21 mouse cellular contexts compared by ENCODE assay signal in genomic region chr15:75132346-75132745, GRCm38 (mm10). TPM values are rescaled to one million over a fixed set of nuclear protein-coding genes. Genes with fewer than 3 reads are reported as not detected.
DNase-seq lines count a peak whose midpoint lies in the region; TF ChIP-seq lines count a peak whose summit lies in the region.
"Not testable (repeated sequence)": the region's sequence is repeated elsewhere in the genome, so short reads cannot be mapped to it uniquely, and the experiment has no call there.
"Had no signal": no experiment of that assay in that cellular context is flagged by ENCODE, and none has a peak within 500 bp of the region (broad histone marks: within the 10 kb centered on the region; RNA-seq: fewer than 3 reads in every experiment).

No protein-coding gene starts in this region.

- TF ChIP-seq POLR2A in kidney, adult 2 months (IDR thresholded peaks at IDR 0.05; ENCODE audit: low read depth, low read length); liver, adult 2 months (IDR thresholded peaks at IDR 0.05; ENCODE audit: extremely low read depth, insufficient read depth, low read length): not testable (repeated sequence)

- not testable (repeated sequence) for H3K27me3 ChIP-seq in kidney, adult 2 months (replicated peaks; ENCODE audit: control insufficient read depth, insufficient read depth, low read length); liver, adult 2 months (ENCODE audit: control insufficient read depth, insufficient read depth, low read length)

- H3K27ac ChIP-seq in kidney, adult 2 months (ENCODE audit: insufficient read depth, low read depth, low read length); liver, adult 2 months (replicated peaks; ENCODE audit: insufficient read depth, low read depth, low read length): not testable (repeated sequence)

- not testable (repeated sequence) for H3K9ac ChIP-seq in liver, adult 2 months (ENCODE audit: low read depth, low read length)

- not testable (repeated sequence) for H3K4me1 ChIP-seq in kidney, adult 2 months (ENCODE audit: control insufficient read depth, insufficient read depth, low read length); liver, adult 2 months (ENCODE audit: control insufficient read depth, insufficient read depth, low read length)

- DNase-seq in heart, adult 11 months = peak; percentile 22
- DNase-seq in kidney, adult 2 months = peak; percentile 70
- peak; percentile 7 for DNase-seq in kidney, postnatal 10 days
- DNase-seq in kidney, postnatal 25 days = peak; percentile 11 to 44
- peak; percentile 10 for DNase-seq in liver, adult 2 months (ENCODE audit: extremely low read depth, low read depth, low spot score)

- WGBS in kidney, adult 2 months = 61% methylated on average over 2 of the region's 2 CpGs
- 48% methylated on average over 2 of the region's 2 CpGs for WGBS in liver, adult 2 months

- not testable (repeated sequence) for TF ChIP-seq CTCF in kidney, adult 2 months (conservative IDR thresholded peaks at IDR 0.05; ENCODE audit: insufficient read depth, insufficient read length, low read depth, low read length); liver, adult 2 months (IDR thresholded peaks at IDR 0.05; ENCODE audit: low read depth, low read length)

- not testable (repeated sequence) for H3K79me2 ChIP-seq in liver, adult 2 months (ENCODE audit: control insufficient read depth, insufficient read depth, low read length)

- H3K4me3 ChIP-seq in kidney, adult 2 months (ENCODE audit: insufficient read depth, low read depth, low read length); liver, adult 2 months (ENCODE audit: insufficient read depth, low read depth, low read length): not testable (repeated sequence)

- H3K36me3 ChIP-seq in kidney, adult 2 months (ENCODE audit: control insufficient read depth, insufficient read depth, low read length); liver, adult 2 months (ENCODE audit: control insufficient read depth, insufficient read depth, low read length): not testable (repeated sequence)

RNA-seq across cellular contexts. Expression of gene Ly6c2, which starts 20.6 kb away (rescaled TPM):
- polyA plus RNA-seq in kidney, adult 2 months (2012; rRNA removed) = 7.3 and 28.3 TPM in 2 replicates
- total RNA-seq in liver, adult 2 months (2014; rRNA removed) = 1.2 and 2.2 TPM in 2 replicates
- polyA plus RNA-seq in liver, adult 2 months (2012; rRNA removed) = 3.7 and 6.6 TPM in 2 replicates
- polyA plus RNA-seq: embryonic facial prominence, embryonic 10.5 days; embryonic facial prominence, embryonic 12.5 days; forebrain, embryonic 11.5 days; forebrain, embryonic 13.5 days; forebrain, embryonic 15.5 days; G1E had no signal

RNA-seq across cellular contexts. Expression of gene Ly6g, which starts 22.7 kb away (rescaled TPM):
- polyA plus RNA-seq in kidney, adult 2 months (2012; rRNA removed) = 0.08 TPM in 1 of 2 replicates, not detected in the other
- not detected in 2 replicates for total RNA-seq in liver, adult 2 months (2014; rRNA removed)
- not detected in 2 replicates for polyA plus RNA-seq in liver, adult 2 months (2012; rRNA removed)
- total RNA-seq: adrenal gland, adult 18-20 months; adrenal gland, adult 8-10 months; adrenal gland, postnatal 14 days; adrenal gland, postnatal 36 days; G1E had no signal
- polyA plus RNA-seq: activated CD4-positive, CD25-positive, alpha-beta regulatory T cell, adult 4 months; CD4-positive, CD25-positive, alpha-beta regulatory T cell, adult 4 months; cerebellum, adult 2 months; cortical plate, adult 2 months; embryonic facial prominence, embryonic 10.5 days; embryonic facial prominence, embryonic 12.5 days; embryonic facial prominence, embryonic 14.5 days; forebrain, embryonic 11.5 days; forebrain, embryonic 13.5 days; forebrain, embryonic 15.5 days; G1E; Patski had no signal

Comparison
In these comparisons a context has a peak if more than half of its experiments do, and no peak if none do; other contexts are left out.
1. DNase-seq: peak in every context shown above with its lines; median percentile 70 in kidney, adult 2 months; 28 in kidney, postnatal 25 days; 22 in heart, adult 11 months; 10 in liver, adult 2 months; 7 in kidney, postnatal 10 days.